Mouse (Mus musculus) lung, embryonic 16.5 days (tissue): ENCODE results near the gene Arhgap6. TPM values are rescaled to one million over a fixed set of nuclear protein-coding genes. Genes with fewer than 3 reads are reported as not detected.

Experiments
- ATAC-seq: fragments of 200-750 bp; cut with Nextera tagmentation; 2 replicates; pipeline ENCODE4 v1.8.0; 2017; ENCODE audit warnings: low read depth, mild to moderate bottlenecking, moderate library complexity
- H3K27ac ChIP-seq: fragments of 300-500 bp; sonication (generic); 2 replicates; pipeline ENCODE4 v1.5.1; 2014; ENCODE audit warnings: mild to moderate bottlenecking, control low read depth, low read length
- H3K27me3 ChIP-seq: fragments of 300-500 bp; sonication (generic); 2 replicates; pipeline ENCODE4 v1.6.1; 2014; ENCODE audit warnings: low read depth, low read length, mixed read lengths; ENCODE audit not compliant: control insufficient read depth, insufficient read depth
- H3K36me3 ChIP-seq: fragments of 300-500 bp; sonication (generic); 2 replicates; pipeline ENCODE4 v1.6.1; 2014; ENCODE audit warnings: low read length; ENCODE audit not compliant: control insufficient read depth, insufficient read depth
- H3K4me1 ChIP-seq: fragments of 300-500 bp; sonication (generic); replicated peaks from 2 replicates; pipeline ENCODE4 v1.6.1; 2014; ENCODE audit warnings: low read length, mixed read lengths; ENCODE audit not compliant: control insufficient read depth, insufficient read depth
- H3K4me2 ChIP-seq: fragments of 300-500 bp; sonication (generic); 2 replicates; pipeline ENCODE4 v1.6.1; 2014; ENCODE audit warnings: low read depth, low read length, control low read depth
- H3K4me3 ChIP-seq: fragments of 300-500 bp; sonication (generic); 2 replicates; pipeline ENCODE4 v1.5.1; 2014; ENCODE audit warnings: mild to moderate bottlenecking, low read length, control low read depth
- H3K9ac ChIP-seq: fragments of 300-500 bp; sonication (generic); 2 replicates; pipeline ENCODE4 v1.6.1; 2014; ENCODE audit warnings: low read length, control low read depth
- H3K9me3 ChIP-seq: fragments of 300-500 bp; sonication (generic); 2 replicates; pipeline ENCODE4 v1.6.1; 2016; ENCODE audit warnings: low read length; ENCODE audit not compliant: control insufficient read depth
- whole genome bisulfite sequencing: fragments of 180-500 bp; shearing (Covaris S2); extraction: QIAGEN DNeasy Blood & Tissue Kit; methylation state at CpG from one replicate; pipeline ENCODE4 v1.1.7; 2014; 5-methylcytosine and 5-hydroxymethylcytosine counted together
- polyA plus RNA-seq: library from polyadenylated mRNA; unstranded; fragments of >200 nt; fragmentation: Nextera tagmentation; extraction: Ambion mirVana; gene quantifications from 2 replicates; pipeline ENCODE4 v1.2.1, GENCODE M21; 2015

Gene Arhgap6
- polyA plus RNA-seq, 1 experiment from 2014 or later: 13.7 TPM

GRCm38 (mm10) chrX:168848062-168848461 is 53.2 kb downstream of the Arhgap6 start:
- no peak for ATAC-seq
- H3K4me2 ChIP-seq: no peak overlapping the region

GRCm38 (mm10) chrX:168874688-168875087 is 79.8 kb downstream of the Arhgap6 start:
- Histone ChIP-seq H3K27ac (no peak overlapping the region), H3K4me1 (no peaks in the 10 kb centered on the region), H3K9me3 (no peaks in the 10 kb centered on the region), H3K36me3 (no peaks in the 10 kb centered on the region), H3K4me3 (no peak overlapping the region), H3K9ac (no peak overlapping the region), H3K27me3 (no peaks in the 10 kb centered on the region), H3K4me2 (no peak overlapping the region)
- no peak for ATAC-seq
- 22% methylated on average over 1 of the region's 1 CpGs for WGBS

More at GRCm38 (mm10) chrX:168848062-168848461, 53.2 kb downstream of the Arhgap6 start:
- no peak overlapping the region for H3K4me3 ChIP-seq
- no peak overlapping the region for H3K9ac ChIP-seq
- no peaks in the 10 kb centered on the region for H3K4me1 ChIP-seq
- no peaks in the 10 kb centered on the region; the same call in 1 of the 2 replicates for H3K27me3 ChIP-seq
- H3K36me3 ChIP-seq: no peaks in the 10 kb centered on the region
- no peak overlapping the region for H3K27ac ChIP-seq
- H3K9me3 ChIP-seq: no peaks in the 10 kb centered on the region

GRCm38 (mm10) chrX:168903557-168903956 is 108.7 kb downstream of the Arhgap6 start:
- Histone ChIP-seq H3K36me3 (no peaks in the 10 kb centered on the region), H3K9ac (no peak overlapping the region), H3K4me2 (no peak overlapping the region), H3K4me1 (peaks cover 4% of the 10 kb centered on the region; the same call in 1 of the 2 replicates), H3K9me3 (no peaks in the 10 kb centered on the region), H3K4me3 (no peak overlapping the region), H3K27me3 (no peaks in the 10 kb centered on the region; the same call in 1 of the 2 replicates), H3K27ac (peak overlapping the region; percentile 72)
- ATAC-seq: peak; percentile 66
- 29% methylated on average over 2 of the region's 2 CpGs for WGBS

GRCm38 (mm10) chrX:168904086-168904485 is 109.2 kb downstream of the Arhgap6 start:
- peak; percentile 93 for ATAC-seq
- H3K4me2 ChIP-seq: no peak overlapping the region
- 46% methylated on average over 3 of the region's 3 CpGs for WGBS

GRCm38 (mm10) chrX:168907586-168907985 is 112.7 kb downstream of the Arhgap6 start:
- no peaks in the 10 kb centered on the region; the same call in 1 of the 2 replicates for H3K4me1 ChIP-seq
- H3K36me3 ChIP-seq: no peaks in the 10 kb centered on the region
- WGBS: 50% methylated on average over 2 of the region's 2 CpGs
- ATAC-seq: 0 out of 2 replicates have a peak, but pooled peaks have one; percentile 31
- no peak overlapping the region for H3K27ac ChIP-seq
- H3K9ac ChIP-seq: no peak overlapping the region
- H3K27me3 ChIP-seq: no peaks in the 10 kb centered on the region; the same call in 1 of the 2 replicates
- no peak overlapping the region for H3K4me3 ChIP-seq
- H3K4me2 ChIP-seq: no peak overlapping the region
- no peaks in the 10 kb centered on the region for H3K9me3 ChIP-seq

More at GRCm38 (mm10) chrX:168904086-168904485, 109.2 kb downstream of the Arhgap6 start:
- H3K27ac ChIP-seq: no peak overlapping the region
- H3K36me3 ChIP-seq: no peaks in the 10 kb centered on the region
- H3K9me3 ChIP-seq: no peaks in the 10 kb centered on the region
- H3K4me1 ChIP-seq: peaks cover 4% of the 10 kb centered on the region; the same call in 1 of the 2 replicates
- H3K27me3 ChIP-seq: no peaks in the 10 kb centered on the region; the same call in 1 of the 2 replicates
- H3K4me3 ChIP-seq: no peak overlapping the region
- H3K9ac ChIP-seq: no peak overlapping the region

GRCm38 (mm10) chrX:168913519-168913918 is 118.6 kb downstream of the Arhgap6 start:
- H3K27ac ChIP-seq: no peak overlapping the region

GRCm38 (mm10) chrX:168920942-168921341 is 126.0 kb downstream of the Arhgap6 start:
- H3K27ac ChIP-seq: no peak overlapping the region
- no peaks in the 10 kb centered on the region for H3K4me1 ChIP-seq
- no peaks in the 10 kb centered on the region for H3K9me3 ChIP-seq
- no peak overlapping the region for H3K4me2 ChIP-seq
- no peak overlapping the region for H3K9ac ChIP-seq
- H3K36me3 ChIP-seq: no peaks in the 10 kb centered on the region
- 66% methylated on average over 2 of the region's 2 CpGs for WGBS
- no peak overlapping the region for H3K4me3 ChIP-seq
- no peak for ATAC-seq
- no peaks in the 10 kb centered on the region for H3K27me3 ChIP-seq

More at GRCm38 (mm10) chrX:168913519-168913918, 118.6 kb downstream of the Arhgap6 start:
- no peak overlapping the region for H3K4me3 ChIP-seq
- H3K9ac ChIP-seq: no peak overlapping the region
- ATAC-seq: no peak
- H3K27me3 ChIP-seq: no peaks in the 10 kb centered on the region
- no peaks in the 10 kb centered on the region for H3K4me1 ChIP-seq
- H3K36me3 ChIP-seq: no peaks in the 10 kb centered on the region
- no peak overlapping the region for H3K4me2 ChIP-seq
- H3K9me3 ChIP-seq: no peaks in the 10 kb centered on the region

GRCm38 (mm10) chrX:168932420-168932819 is 137.5 kb downstream of the Arhgap6 start:
- Histone ChIP-seq H3K9ac (no peak overlapping the region), H3K27me3 (no peaks in the 10 kb centered on the region), H3K4me1 (no peaks in the 10 kb centered on the region), H3K4me2 (no peak overlapping the region), H3K36me3 (no peaks in the 10 kb centered on the region), H3K9me3 (no peaks in the 10 kb centered on the region), H3K27ac (no peak overlapping the region), H3K4me3 (no peak overlapping the region)
- WGBS: 79% methylated on average over 1 of the region's 1 CpGs
- no peak for ATAC-seq

- H3K4me2 ChIP-seq: no peak overlapping the region
- H3K4me1 ChIP-seq: no peaks in the 10 kb centered on the region
- no peak overlapping the region for H3K4me3 ChIP-seq
- no peaks in the 10 kb centered on the region for H3K27me3 ChIP-seq
- H3K36me3 ChIP-seq: no peaks in the 10 kb centered on the region
- no peaks in the 10 kb centered on the region for H3K9me3 ChIP-seq
- 0 out of 2 replicates have a peak, but pooled peaks have one; percentile 47 for ATAC-seq
- H3K9ac ChIP-seq: no peak overlapping the region
- H3K27ac ChIP-seq: no peak overlapping the region
- WGBS: 5% methylated on average over 3 of the region's 3 CpGs
These were observed 140.5 kb downstream of the Arhgap6 start for GRCm38 (mm10) chrX:168935447-168935846.

- H3K4me1 ChIP-seq: no peaks in the 10 kb centered on the region
- no peaks in the 10 kb centered on the region for H3K9me3 ChIP-seq
- H3K9ac ChIP-seq: no peak overlapping the region
- no peaks in the 10 kb centered on the region for H3K36me3 ChIP-seq
- no peaks in the 10 kb centered on the region for H3K27me3 ChIP-seq
- 31% methylated on average over 4 of the region's 4 CpGs for WGBS
- H3K4me2 ChIP-seq: no peak overlapping the region
- no peak overlapping the region for H3K4me3 ChIP-seq
- no peak for ATAC-seq
- H3K27ac ChIP-seq: no peak overlapping the region
These were observed 143.0 kb downstream of the Arhgap6 start for GRCm38 (mm10) chrX:168937941-168938340.
